Mouse (Mus musculus) layer of hippocampus, postnatal 25 days (tissue): Measurements from ENCODE around the gene Sdsl. TPM values are rescaled to one million over a fixed set of nuclear protein-coding genes. Genes with fewer than 3 reads are reported as not detected.
A peak's percentile ranks its signal among the peaks of the same experiment; 100 is the strongest.

ENCODE experiments used
- DNase-seq, 2 experiments: peaks; one replicate each; pipeline ENCODE4 v3.0.0; 2022; ENCODE audit warnings: mixed read lengths in 2 of 2, low spot score in 1 of 2; ENCODE audit errors: extremely low spot score in 1 of 2
- total RNA-seq, 2 experiments: library from RNA; stranded (reverse); gene quantifications; 2 replicates each; pipeline ENCODE4 v1.2.3; 2021

Gene Sdsl
- total RNA-seq, 2 experiments from 2014 or later, result 7.1 to 9.1 TPM

GRCm38 (mm10) chr5:120459133-120459532 lies 13.5 kb downstream of the Sdsl start:
- no peak for DNase-seq

GRCm38 (mm10) chr5:120457628-120458027 lies 15.0 kb downstream of the Sdsl start:
- DNase-seq, result peak; percentile 56 to 76

- no peak for DNase-seq
Observed at GRCm38 (mm10) chr5:120456841-120457554, 15.6 kb downstream of the Sdsl start.

- no peak for DNase-seq
Observed at GRCm38 (mm10) chr5:120456253-120456652, 16.4 kb downstream of the Sdsl start.

- DNase-seq, result no peak
Observed at GRCm38 (mm10) chr5:120454756-120455337, 17.8 kb downstream of the Sdsl start.

- DNase-seq, result no peak
Observed at GRCm38 (mm10) chr5:120447305-120447704, 25.3 kb downstream of the Sdsl start.

GRCm38 (mm10) chr5:120440733-120441132 lies 31.9 kb downstream of the Sdsl start:
- DNase-seq, result peak; percentile 84 to 99

- DNase-seq, result no peak
Observed at GRCm38 (mm10) chr5:120439887-120440670, 32.5 kb downstream of the Sdsl start.

- no peak for DNase-seq
Observed at GRCm38 (mm10) chr5:120438991-120439710, 33.5 kb downstream of the Sdsl start.

- no peak for DNase-seq
Observed at GRCm38 (mm10) chr5:120438469-120438868, 34.1 kb downstream of the Sdsl start.

- no peak for DNase-seq
Observed at GRCm38 (mm10) chr5:120437986-120438385, 34.6 kb downstream of the Sdsl start.

GRCm38 (mm10) chr5:120437539-120437938 lies 35.1 kb downstream of the Sdsl start:
- no peak for DNase-seq

GRCm38 (mm10) chr5:120436885-120437495 lies 35.6 kb downstream of the Sdsl start:
- no peak for DNase-seq

GRCm38 (mm10) chr5:120435731-120436501 lies 36.7 kb downstream of the Sdsl start:
- no peak for DNase-seq

- DNase-seq, result no peak
Observed at GRCm38 (mm10) chr5:120435006-120435681, 37.5 kb downstream of the Sdsl start.

- DNase-seq, result no peak
Observed at GRCm38 (mm10) chr5:120434231-120434735, 38.3 kb downstream of the Sdsl start.

GRCm38 (mm10) chr5:120433135-120433760 lies 39.4 kb downstream of the Sdsl start:
- no peak for DNase-seq

GRCm38 (mm10) chr5:120432486-120433015 lies 40.1 kb downstream of the Sdsl start:
- DNase-seq, result no peak
